Mouse (Mus musculus) ZHBTc4 (cell line): ENCODE data around the gene Npc1l1.
A peak's percentile ranks its signal among the peaks of the same experiment; 100 is the strongest.
"Not testable (repeated sequence)": the region's sequence is repeated elsewhere in the genome, so short reads cannot be mapped to it uniquely, and the experiment has no call there.

Experiments used
- DNase-seq: peaks from one replicate; pipeline ENCODE4 v3.0.0-alpha.2; 2011; ENCODE audit warnings: low read depth, low spot score

Npc1l1 gene

DNA sequence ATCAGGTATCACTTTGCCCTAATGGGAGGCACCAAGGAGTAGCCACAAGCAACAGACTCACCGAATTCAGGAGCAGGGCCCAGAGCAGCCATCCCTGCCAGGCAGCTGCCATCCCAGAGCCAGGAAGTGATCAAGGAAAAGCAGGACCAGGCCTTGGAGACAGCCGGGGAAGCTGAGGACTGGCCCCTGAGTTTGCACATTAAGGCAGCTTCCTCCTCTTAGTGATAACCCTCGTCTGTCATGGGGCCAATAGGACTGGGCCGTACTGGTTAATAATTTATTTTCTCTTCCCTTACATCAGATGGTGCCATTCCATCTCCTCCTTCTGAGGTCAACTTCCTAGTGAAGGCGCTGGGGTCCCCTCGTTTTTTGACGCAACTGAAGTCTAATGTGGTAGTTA, at the start of gene Npc1l1:
Gene Npc1l1, minus strand, starts transcription at position 132 of the 400 bp plus-strand sequence.
- DNase-seq, result no peak

GRCm38 (mm10) chr11:6276466-6276865, 46.5 kb upstream of the Npc1l1 start:
- no peak for DNase-seq

DNA sequence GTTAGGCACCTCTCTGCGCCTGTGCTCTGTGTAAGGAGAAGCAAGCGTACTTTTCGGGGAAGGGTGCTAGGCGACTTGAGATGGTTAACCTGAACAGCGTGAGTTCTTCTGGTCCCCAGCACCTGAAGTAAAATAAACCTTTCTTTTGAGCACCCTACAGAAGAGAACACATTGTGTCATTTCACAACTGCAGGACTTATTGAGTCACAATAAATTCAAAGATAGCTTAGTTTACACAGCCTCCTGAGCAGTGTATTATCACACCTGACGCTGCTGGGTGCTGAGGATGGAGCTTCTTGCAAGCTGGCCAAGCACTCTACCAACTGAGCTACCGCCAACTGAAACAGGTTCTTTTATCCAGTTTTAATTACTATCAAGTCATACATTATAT, 45.1 kb upstream of the Npc1l1 start:
- DNase-seq, result no peak

GRCm38 (mm10) chr11:6274387-6275093, 44.6 kb upstream of the Npc1l1 start, which contains the start of gene Tmed4:
Gene Tmed4 (minus strand): TSS chr11:6274870.
- DNase-seq, result peak; percentile 98

DNA sequence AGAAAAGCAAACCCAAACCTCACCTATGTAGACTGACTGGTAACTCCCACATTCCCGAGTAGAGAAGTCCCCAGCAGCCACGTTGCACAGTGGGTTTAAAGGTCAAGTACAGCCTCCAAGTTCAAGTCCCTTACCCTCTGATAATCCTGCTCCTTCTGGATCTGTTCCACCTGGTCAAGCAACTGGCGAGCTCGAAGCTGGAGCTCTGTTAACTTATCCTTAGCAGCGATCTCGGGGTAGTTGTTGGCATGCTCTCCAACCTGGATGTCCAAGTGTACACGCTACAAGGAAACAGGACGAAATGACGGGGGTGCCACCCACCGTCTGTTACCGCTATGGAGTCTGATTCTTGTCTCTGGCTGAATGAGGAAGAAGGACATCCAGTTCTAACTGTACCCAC, 43.7 kb upstream of the Npc1l1 start:
- DNase-seq, result no peak

- DNase-seq, result peak; percentile 97
Measured at GRCm38 (mm10) chr11:6267320-6268254, 37.6 kb upstream of the Npc1l1 start, which contains the start of gene Ddx56. Gene Ddx56 (minus strand): TSS chr11:6267772.

DNA sequence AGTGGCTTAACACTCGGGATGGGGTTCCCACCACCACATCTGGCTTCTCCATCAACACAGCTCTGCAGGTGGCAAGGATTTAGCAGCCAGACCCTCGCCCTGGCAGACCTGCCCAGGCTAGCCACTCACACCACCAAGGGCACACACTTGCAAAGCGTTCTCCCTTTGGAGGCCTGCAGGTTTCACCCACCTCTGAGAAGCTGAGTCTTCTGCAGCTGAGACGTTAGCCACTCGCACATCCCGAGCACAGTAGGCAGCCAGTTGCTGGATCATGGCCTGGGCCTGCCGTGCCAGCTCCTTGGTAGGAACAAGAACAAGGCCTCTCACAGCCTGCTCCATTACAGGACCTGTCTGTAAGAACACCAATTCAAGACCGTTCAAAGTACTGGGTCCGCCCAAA, 36.7 kb upstream of the Npc1l1 start:
- DNase-seq, result no peak

DNA sequence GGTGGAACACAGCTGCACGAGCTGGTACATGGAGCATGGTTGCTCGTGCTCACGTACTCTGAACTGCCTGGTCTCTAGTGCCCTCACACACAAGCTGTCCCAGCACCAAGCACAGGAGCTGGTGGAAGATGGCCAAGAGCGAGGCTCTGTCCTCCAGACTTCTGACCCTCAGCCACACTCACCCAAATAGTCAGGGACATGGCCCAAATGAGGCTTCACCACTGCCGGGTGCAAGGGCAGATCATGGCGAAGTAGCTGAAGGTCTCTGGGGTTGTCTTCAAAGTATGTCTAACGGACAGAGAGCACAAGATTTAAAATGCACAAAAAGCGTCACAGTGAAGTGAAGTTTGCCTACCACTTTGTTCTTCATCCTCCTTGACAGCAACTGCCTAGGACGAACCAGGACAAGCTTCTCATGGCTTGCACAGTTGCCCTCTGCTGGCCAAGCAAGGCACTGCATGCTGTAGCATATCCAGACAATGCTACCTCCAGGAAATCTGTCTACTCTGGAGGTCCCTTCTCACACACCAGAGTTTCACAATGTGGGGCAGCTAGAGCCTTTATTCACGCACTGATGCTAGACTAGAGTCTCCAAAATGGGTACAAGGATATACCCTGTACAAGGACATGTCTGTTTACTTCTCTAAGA, 31.6 kb upstream of the Npc1l1 start:
- DNase-seq, result peak; percentile 89

DNA sequence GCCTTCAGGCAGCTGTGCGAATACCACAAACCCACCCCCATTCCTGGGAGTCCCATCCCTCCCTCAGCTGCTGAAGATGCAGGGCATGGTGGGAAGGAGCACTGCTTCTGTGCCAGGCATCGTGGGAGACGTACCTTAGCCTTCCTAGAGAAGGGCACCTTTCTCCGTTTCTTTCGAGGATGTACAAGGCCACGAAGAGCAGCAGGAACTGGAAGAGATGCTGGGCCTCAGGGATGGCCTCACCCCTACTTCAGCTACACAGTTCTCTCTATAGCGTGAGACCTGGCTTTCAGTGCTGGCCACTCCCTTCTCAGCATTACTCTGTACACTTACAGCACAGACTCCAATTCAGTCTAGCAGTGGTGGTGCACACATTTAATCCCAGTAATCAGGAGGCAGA, 29.5 kb upstream of the Npc1l1 start:
- no peak for DNase-seq

DNA sequence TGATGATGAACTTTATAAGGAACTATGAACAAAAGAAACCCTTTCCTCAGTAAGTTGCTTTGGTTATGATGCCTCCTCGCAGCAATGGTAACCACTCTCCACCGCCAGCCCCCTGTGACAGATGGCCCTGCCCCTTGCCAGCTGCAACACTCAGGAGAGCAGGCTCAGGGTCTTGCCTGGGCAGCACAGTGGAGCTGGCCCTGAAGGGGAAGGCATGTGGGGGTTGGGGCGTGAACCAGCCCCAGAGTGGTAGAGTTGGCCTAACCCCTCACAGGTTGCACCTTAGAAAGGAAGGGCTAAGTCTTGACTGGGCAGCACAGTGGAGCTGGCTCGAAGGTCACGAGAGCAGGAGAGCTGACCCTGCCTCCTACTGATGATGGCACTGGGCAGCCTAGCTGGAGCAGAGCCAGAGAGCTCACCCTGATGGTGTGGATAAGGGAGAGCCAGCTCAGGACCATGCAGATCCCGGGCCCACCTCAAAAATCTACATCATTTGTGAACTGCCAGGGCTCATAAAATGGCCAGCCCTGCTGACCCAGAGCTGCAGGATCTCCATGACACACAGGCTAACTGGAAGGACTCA, 26.6 kb upstream of the Npc1l1 start:
- DNase-seq, result no peak

DNA sequence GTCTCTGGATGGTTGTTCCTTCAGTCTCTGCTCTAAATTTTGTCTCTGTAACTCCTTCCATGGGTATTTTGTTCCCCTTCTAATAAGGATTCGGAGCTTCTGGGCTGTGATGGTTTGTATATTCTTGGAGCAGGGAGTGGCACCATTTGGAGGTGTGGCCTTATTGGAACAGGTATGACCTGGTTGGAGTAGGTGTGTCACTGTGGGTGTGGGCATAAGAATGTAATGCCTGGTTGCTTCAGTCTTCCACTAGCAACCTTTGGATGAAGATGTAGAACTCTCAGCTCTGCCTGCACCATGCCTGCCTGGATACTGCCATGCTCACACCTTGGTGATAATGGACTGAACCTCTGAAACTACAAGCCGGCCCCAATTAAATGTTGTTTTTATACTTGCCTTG, 24.7 kb upstream of the Npc1l1 start:
- not testable (repeated sequence) for DNase-seq

DNA sequence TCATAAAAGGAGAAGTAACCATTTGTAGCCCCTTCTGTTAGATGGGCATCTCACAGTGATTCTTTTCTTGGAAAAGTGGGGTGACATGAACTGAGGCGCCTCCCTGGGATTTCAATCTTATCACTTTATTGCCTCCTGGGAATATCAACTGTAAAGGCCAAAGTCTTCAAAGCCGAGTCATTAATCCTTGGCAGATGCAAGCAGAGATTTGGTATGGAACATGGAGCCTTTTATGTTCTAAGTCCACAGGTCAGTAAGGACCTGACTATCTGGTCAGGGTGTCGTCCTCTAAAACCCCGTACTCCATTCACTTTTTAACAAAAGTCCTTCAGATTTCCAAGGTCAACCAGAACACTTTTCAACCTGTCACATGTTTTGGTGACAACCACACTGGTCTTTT, 22.9 kb upstream of the Npc1l1 start:
- DNase-seq, result no peak

DNA sequence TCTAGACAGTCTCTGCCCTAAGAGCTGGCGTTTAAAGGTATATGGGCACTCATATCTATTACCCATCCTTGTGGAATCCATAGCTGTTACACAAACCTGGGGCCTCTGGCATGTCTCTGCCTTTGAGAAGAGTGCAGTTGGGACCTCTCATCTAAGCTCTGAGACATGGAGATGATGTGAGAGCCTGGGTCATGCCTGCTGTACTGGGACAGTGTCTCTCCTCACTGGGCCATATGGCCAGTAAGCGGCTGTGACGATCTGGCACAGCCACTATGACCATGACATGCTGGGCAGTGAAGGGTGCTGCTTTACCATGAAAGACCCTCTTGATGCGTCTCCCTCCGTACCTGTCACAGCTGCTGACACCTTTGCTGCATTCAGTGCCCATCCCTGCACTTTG, 22.3 kb upstream of the Npc1l1 start:
- no peak for DNase-seq

DNA sequence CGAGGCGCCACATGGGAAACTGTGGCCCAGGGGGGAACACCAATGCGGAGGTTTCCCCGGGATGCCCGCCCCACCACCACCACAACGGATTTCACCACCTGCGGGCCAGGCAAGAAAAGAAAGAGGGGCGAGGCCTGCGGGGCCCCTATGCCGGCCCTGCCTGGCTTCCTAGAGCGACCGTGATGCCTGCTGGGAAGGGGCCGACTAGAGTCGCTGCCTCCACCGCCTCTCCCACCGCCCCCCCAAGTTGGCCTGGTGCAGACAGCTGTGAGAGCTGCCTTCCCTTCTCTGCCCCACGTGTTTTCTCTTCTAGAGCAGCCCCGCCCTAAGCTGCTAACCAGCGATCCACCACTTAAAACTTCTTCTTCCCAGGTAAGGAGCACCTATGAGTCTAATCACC, 14.8 kb upstream of the Npc1l1 start:
- DNase-seq, result peak; percentile 67

GRCm38 (mm10) chr11:6233025-6233424, 3.1 kb upstream of the Npc1l1 start:
- no peak for DNase-seq

DNA sequence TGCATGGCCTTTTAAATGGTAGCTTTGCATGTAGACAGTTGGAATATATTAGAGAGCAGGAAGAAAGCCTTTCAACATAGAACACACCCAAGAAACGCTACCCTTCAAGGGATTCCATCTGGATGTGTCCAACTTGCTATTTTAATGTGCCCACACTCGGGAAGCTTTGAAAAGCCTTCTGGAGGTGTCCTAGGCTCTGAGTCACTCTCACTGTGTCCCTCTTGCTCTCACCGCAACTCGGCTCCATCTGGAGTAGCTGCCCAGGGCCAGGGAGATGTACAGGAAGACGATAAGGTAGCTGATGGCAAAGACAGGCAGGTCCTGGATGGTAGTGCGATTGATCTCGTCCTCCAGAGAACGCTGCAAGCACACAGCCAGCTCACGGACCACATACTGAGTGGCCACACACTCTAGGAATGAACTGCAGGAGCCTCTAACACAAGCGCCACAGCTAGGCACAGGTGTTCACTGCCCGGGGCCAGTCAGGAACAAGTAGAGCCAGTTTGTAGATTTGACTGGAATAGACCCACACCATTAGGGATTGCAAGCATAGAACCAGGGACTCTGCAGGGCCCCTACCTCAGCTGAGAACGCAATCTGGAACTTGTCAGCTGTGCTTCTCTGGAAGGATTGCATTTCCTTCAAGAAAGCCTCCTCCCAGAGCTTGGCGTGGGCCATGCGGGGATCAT, 5.3 kb downstream of the Npc1l1 start:
- DNase-seq, result no peak

- peak; percentile 46 for DNase-seq
Measured at GRCm38 (mm10) chr11:6222187-6222586, 7.8 kb downstream of the Npc1l1 start.

- no peak for DNase-seq
Measured at GRCm38 (mm10) chr11:6219967-6220366, 10.0 kb downstream of the Npc1l1 start.

GRCm38 (mm10) chr11:6218189-6218896, 11.6 kb downstream of the Npc1l1 start:
- DNase-seq, result no peak

DNA sequence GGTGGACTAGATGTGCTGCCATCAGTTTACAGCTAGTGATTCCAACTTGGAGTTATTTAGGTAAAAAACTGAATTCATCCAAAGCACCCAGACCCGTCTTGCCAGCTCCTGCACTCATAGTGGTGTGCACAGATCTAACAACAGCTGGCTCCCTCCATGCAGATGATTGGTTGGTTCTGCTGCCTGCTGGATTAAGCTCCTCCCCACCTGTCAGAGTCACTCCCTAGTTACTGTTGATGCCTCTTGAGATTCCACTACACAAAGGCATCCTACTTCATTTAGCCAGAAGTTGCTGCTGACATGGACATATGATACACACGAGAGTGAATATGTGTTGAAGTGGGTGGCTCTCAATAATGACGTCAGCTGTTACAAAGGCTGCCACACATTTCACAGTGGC, 13.1 kb downstream of the Npc1l1 start:
- DNase-seq, result peak; percentile 29

DNA sequence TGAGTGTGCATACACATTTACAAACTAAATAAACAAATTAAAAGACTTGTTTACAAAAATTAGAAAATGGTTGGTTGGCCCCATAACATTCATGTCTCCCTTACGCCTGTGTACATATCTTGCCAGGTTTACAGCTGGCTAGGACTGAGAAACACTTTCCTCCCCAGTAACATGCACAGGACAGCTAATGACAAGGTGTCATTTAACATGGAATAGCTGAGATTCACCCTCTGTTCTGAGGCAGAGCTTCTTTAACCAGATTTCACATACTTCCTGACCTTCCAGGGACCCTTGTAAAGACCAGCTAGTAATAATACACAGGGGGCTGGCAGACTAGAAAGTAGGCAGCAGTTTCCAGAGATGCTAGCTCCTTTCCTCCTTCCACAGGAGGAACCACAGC, 21.8 kb downstream of the Npc1l1 start:
- DNase-seq, result no peak
